Mouse (Mus musculus): ENCODE measurements around the gene Map3k21.

- TF ChIP-seq CTCF (conservative IDR thresholded peaks at IDR 0.05; ENCODE audit: insufficient read depth, insufficient read length, low read depth, low read length) (no peak), POLR2A (IDR thresholded peaks at IDR 0.05; ENCODE audit: low read depth, low read length) (no peak)
These were observed 4.1 kb downstream of the Map3k21 start for GRCm38 (mm10) chr8:125914386-125914785.
